Mouse (Mus musculus) hindbrain, embryonic 10.5 days (tissue): ENCODE results near the gene Sox11. TPM values are rescaled to one million over a fixed set of nuclear protein-coding genes. Genes with fewer than 3 reads are reported as not detected.

Experiments
- DNase-seq: peaks from one replicate; pipeline ENCODE4 v3.0.0-alpha.2; 2017; ENCODE audit warnings: low spot score
- H3K27ac ChIP-seq: fragments of 300-500 bp; sonication (generic); 2 replicates; pipeline ENCODE4 v1.5.1; 2016; ENCODE audit warnings: mild to moderate bottlenecking, moderate library complexity
- H3K27me3 ChIP-seq: fragments of 300-500 bp; sonication (generic); 2 replicates; pipeline ENCODE4 v1.6.1; 2016; ENCODE audit warnings: mild to moderate bottlenecking; ENCODE audit not compliant: poor library complexity, insufficient read depth, severe bottlenecking
- H3K36me3 ChIP-seq: fragments of 300-500 bp; sonication (generic); 2 replicates; pipeline ENCODE4 v1.6.1; 2016; ENCODE audit warnings: mild to moderate bottlenecking, moderate library complexity
- H3K4me1 ChIP-seq: fragments of 300-500 bp; sonication (generic); replicated peaks from 2 replicates; pipeline ENCODE4 v1.6.1; 2016; ENCODE audit warnings: mild to moderate bottlenecking
- H3K4me3 ChIP-seq: fragments of 300-500 bp; sonication (generic); 2 replicates; pipeline ENCODE4 v1.5.1; 2016; ENCODE audit warnings: mild to moderate bottlenecking, moderate library complexity
- H3K9me3 ChIP-seq: fragments of 300-500 bp; sonication (generic); 2 replicates; pipeline ENCODE4 v1.6.1; 2016; ENCODE audit warnings: mild to moderate bottlenecking, moderate library complexity
- WGBS: fragments of 180-500 bp; shearing (Covaris S2); methylation state at CpG from one replicate; pipeline ENCODE4 v1.1.7; 2016; 5-methylcytosine and 5-hydroxymethylcytosine counted together
- polyA plus RNA-seq: library from polyadenylated mRNA; unstranded; fragments of >200 nt; fragmentation: Nextera tagmentation; extraction: Ambion mirVana; gene quantifications from 2 replicates; pipeline ENCODE4 v1.2.1, GENCODE M21; 2016

The Sox11 gene
- polyA plus RNA-seq, 1 experiment from 2014 or later = 388 TPM

- peak; percentile 98 for DNase-seq
- peaks cover 26% of the 10 kb centered on the region for H3K4me1 ChIP-seq
- H3K4me3 ChIP-seq = peak overlapping the region; percentile 100
- under 1% methylated on average over 83 of the region's 83 CpGs for WGBS
- peak overlapping the region; percentile 99 for H3K27ac ChIP-seq
- peaks cover 22% of the 10 kb centered on the region for H3K36me3 ChIP-seq
- H3K27me3 ChIP-seq = no peaks in the 10 kb centered on the region
- H3K9me3 ChIP-seq = no peaks in the 10 kb centered on the region
These were observed 574 bp upstream of the Sox11 start for GRCm38 (mm10) chr12:27342691-27343605.

- DNase-seq = peak; percentile 68
- Histone ChIP-seq H3K27ac (peak overlapping the region; percentile 99), H3K4me3 (peak overlapping the region; percentile 100), H3K9me3 (no peaks in the 10 kb centered on the region), H3K27me3 (no peaks in the 10 kb centered on the region), H3K4me1 (peaks cover 22% of the 10 kb centered on the region), H3K36me3 (peaks cover 39% of the 10 kb centered on the region)
- whole genome bisulfite sequencing = under 1% methylated on average over 80 of the region's 80 CpGs
These were observed 1.1 kb downstream of the Sox11 start for GRCm38 (mm10) chr12:27341130-27341870.

- peaks cover 24% of the 10 kb centered on the region for H3K4me1 ChIP-seq
- H3K36me3 ChIP-seq = peaks cover 44% of the 10 kb centered on the region
- H3K27ac ChIP-seq = peak overlapping the region; percentile 99
- no peaks in the 10 kb centered on the region for H3K9me3 ChIP-seq
- WGBS = under 1% methylated on average over 14 of the region's 14 CpGs
- peak; percentile 57 for DNase-seq
- peak overlapping the region; percentile 100 for H3K4me3 ChIP-seq
- no peaks in the 10 kb centered on the region for H3K27me3 ChIP-seq
These were observed 1.8 kb downstream of the Sox11 start for GRCm38 (mm10) chr12:27340451-27341035.

GRCm38 (mm10) chr12:27339171-27339751 lies 3.1 kb downstream of the Sox11 start:
- WGBS = under 1% methylated on average over 47 of the region's 47 CpGs
- Histone ChIP-seq H3K27ac (peak overlapping the region; percentile 99), H3K4me3 (peak overlapping the region; percentile 100), H3K4me1 (peaks cover 26% of the 10 kb centered on the region), H3K27me3 (no peaks in the 10 kb centered on the region), H3K36me3 (peaks cover 56% of the 10 kb centered on the region), H3K9me3 (no peaks in the 10 kb centered on the region)
- DNase-seq = peak; percentile 59

- H3K4me1 ChIP-seq = peaks cover 22% of the 10 kb centered on the region
- no peaks in the 10 kb centered on the region for H3K9me3 ChIP-seq
- under 1% methylated on average over 40 of the region's 40 CpGs for WGBS
- H3K27ac ChIP-seq = peak overlapping the region; percentile 99
- peaks cover 60% of the 10 kb centered on the region for H3K36me3 ChIP-seq
- H3K27me3 ChIP-seq = no peaks in the 10 kb centered on the region
- H3K4me3 ChIP-seq = peak overlapping the region; percentile 100
- DNase-seq = peak; percentile 75
These were observed 3.6 kb downstream of the Sox11 start for GRCm38 (mm10) chr12:27338721-27339170.

GRCm38 (mm10) chr12:27338116-27338515 lies 4.3 kb downstream of the Sox11 start:
- Histone ChIP-seq H3K9me3 (no peaks in the 10 kb centered on the region), H3K27ac (peak overlapping the region; percentile 99), H3K36me3 (peaks cover 66% of the 10 kb centered on the region), H3K27me3 (no peaks in the 10 kb centered on the region), H3K4me1 (peaks cover 22% of the 10 kb centered on the region), H3K4me3 (peak overlapping the region; percentile 100)
- 3% methylated on average over 12 of the region's 12 CpGs for WGBS
- no peak for DNase-seq

GRCm38 (mm10) chr12:27337482-27337881 lies 4.9 kb downstream of the Sox11 start:
- Histone ChIP-seq H3K36me3 (peaks cover 67% of the 10 kb centered on the region), H3K4me1 (peaks cover 22% of the 10 kb centered on the region), H3K27me3 (no peaks in the 10 kb centered on the region), H3K4me3 (peak overlapping the region; percentile 100), H3K9me3 (no peaks in the 10 kb centered on the region), H3K27ac (peak overlapping the region; percentile 99)
- WGBS = 28% methylated on average over 1 of the region's 1 CpGs
- no peak for DNase-seq

GRCm38 (mm10) chr12:27336801-27337200 lies 5.6 kb downstream of the Sox11 start:
- peaks cover 67% of the 10 kb centered on the region for H3K36me3 ChIP-seq
- H3K27ac ChIP-seq = peak overlapping the region; percentile 99
- H3K27me3 ChIP-seq = no peaks in the 10 kb centered on the region
- 52% methylated on average over 5 of the region's 5 CpGs for WGBS
- no peaks in the 10 kb centered on the region for H3K9me3 ChIP-seq
- peaks cover 22% of the 10 kb centered on the region for H3K4me1 ChIP-seq
- H3K4me3 ChIP-seq = peak overlapping the region; percentile 100
- no peak for DNase-seq

GRCm38 (mm10) chr12:27336336-27336735 lies 6.0 kb downstream of the Sox11 start:
- no peak for DNase-seq
- Histone ChIP-seq H3K36me3 (peaks cover 65% of the 10 kb centered on the region), H3K27me3 (no peaks in the 10 kb centered on the region), H3K27ac (peak overlapping the region; percentile 99), H3K4me3 (peak overlapping the region; percentile 100), H3K4me1 (peaks cover 22% of the 10 kb centered on the region), H3K9me3 (no peaks in the 10 kb centered on the region)
- 71% methylated on average over 7 of the region's 7 CpGs for WGBS

- no peaks in the 10 kb centered on the region for H3K9me3 ChIP-seq
- H3K27ac ChIP-seq = peak overlapping the region; percentile 99
- H3K4me1 ChIP-seq = peaks cover 22% of the 10 kb centered on the region
- H3K4me3 ChIP-seq = peak overlapping the region; percentile 100
- WGBS = 72% methylated on average over 11 of the region's 11 CpGs
- H3K27me3 ChIP-seq = no peaks in the 10 kb centered on the region
- H3K36me3 ChIP-seq = peaks cover 63% of the 10 kb centered on the region
- DNase-seq = no peak
These were observed 6.9 kb downstream of the Sox11 start for GRCm38 (mm10) chr12:27335356-27336055.

GRCm38 (mm10) chr12:27333590-27333989 lies 8.8 kb downstream of the Sox11 start:
- WGBS = 92% methylated on average over 3 of the region's 3 CpGs
- H3K4me1 ChIP-seq = peaks cover 22% of the 10 kb centered on the region
- no peaks in the 10 kb centered on the region for H3K9me3 ChIP-seq
- no peak overlapping the region for H3K4me3 ChIP-seq
- no peak for DNase-seq
- H3K27ac ChIP-seq = no peak overlapping the region
- H3K36me3 ChIP-seq = peaks cover 51% of the 10 kb centered on the region
- no peaks in the 10 kb centered on the region for H3K27me3 ChIP-seq

GRCm38 (mm10) chr12:27323423-27323822 lies 19.0 kb downstream of the Sox11 start:
- no peaks in the 10 kb centered on the region for H3K27me3 ChIP-seq
- H3K27ac ChIP-seq = no peak overlapping the region
- DNase-seq = no peak
- H3K9me3 ChIP-seq = no peaks in the 10 kb centered on the region
- H3K4me1 ChIP-seq = peaks cover 22% of the 10 kb centered on the region
- no peaks in the 10 kb centered on the region for H3K36me3 ChIP-seq
- 63% methylated on average over 1 of the region's 1 CpGs for WGBS
- H3K4me3 ChIP-seq = no peak overlapping the region
